Mouse (Mus musculus): ENCODE measurements around the gene Zc3h6.

The Zc3h6 gene

GRCm38 (mm10) chr2:129035381-129035780 lies 68.2 kb downstream of the Zc3h6 start:
- DNase-seq (ENCODE audit: low spot score in 2 of 2), result no peak

DNA sequence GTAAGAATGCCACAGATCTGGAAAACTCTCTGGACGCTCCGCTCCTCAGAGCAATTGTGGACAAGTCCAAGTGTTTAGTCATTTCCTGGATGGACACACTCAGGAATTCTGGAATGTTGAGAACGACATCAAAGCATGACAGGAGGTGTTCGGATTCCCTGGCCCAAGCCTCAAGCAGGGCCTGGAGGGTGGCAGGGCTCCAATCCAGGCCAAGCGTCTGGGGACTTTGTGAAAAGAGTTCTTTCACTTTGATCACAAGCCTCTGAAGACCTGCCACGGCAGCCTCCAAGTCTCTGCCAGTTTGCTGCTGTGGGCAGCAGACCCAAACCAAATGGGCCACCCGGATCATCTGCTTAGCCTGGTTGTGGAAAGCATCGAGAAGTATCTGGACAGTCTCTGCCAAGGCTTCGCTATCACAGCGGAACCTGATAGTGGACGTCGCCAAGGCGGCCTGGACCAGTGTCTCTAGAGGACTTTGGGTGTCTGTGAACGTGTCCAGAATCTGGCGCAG lies 71.3 kb downstream of the Zc3h6 start:
- no peak for DNase-seq (ENCODE audit: low spot score in 2 of 2)

DNA sequence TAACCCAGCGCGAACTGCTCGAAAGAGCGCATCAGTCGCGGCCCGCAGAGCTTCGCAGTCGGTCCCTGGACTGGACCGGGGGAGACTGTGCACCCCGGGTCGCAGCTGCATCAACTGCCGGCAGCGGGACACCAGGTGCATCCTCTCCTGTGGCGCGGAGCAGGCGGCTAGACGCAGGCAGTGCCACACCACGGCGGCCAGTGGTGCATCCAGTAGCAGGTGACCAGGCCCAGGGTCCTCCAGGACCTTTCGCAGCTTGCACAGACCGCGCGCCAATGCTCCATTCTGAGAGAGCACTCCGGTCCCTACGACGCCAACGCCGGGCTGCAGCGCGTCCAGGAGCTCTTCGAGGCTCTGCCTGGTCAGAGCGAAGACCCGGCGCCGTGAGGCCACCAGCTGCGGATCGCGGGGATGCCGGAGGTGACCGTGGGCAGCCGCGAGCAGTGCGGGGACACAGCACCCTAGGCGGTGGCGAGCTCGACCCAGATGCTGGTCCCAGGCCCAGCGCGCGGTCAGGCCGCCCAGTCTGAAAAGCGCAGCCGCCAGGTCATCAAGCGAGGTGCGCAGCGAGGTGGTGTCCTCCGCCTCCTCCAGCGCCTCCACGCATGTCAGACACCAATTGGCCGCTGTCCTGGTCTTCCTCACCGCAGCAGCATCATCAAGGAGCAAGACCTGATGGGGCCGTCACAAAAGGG lies 71.9 kb downstream of the Zc3h6 start:
- DNase-seq (ENCODE audit: low spot score in 2 of 2), result peak in 1 of 2 experiments; percentile 59

GRCm38 (mm10) chr2:129040567-129040966 lies 73.4 kb downstream of the Zc3h6 start:
- peak in 1 of 2 experiments; percentile 47 for DNase-seq (ENCODE audit: low spot score in 2 of 2)

DNA sequence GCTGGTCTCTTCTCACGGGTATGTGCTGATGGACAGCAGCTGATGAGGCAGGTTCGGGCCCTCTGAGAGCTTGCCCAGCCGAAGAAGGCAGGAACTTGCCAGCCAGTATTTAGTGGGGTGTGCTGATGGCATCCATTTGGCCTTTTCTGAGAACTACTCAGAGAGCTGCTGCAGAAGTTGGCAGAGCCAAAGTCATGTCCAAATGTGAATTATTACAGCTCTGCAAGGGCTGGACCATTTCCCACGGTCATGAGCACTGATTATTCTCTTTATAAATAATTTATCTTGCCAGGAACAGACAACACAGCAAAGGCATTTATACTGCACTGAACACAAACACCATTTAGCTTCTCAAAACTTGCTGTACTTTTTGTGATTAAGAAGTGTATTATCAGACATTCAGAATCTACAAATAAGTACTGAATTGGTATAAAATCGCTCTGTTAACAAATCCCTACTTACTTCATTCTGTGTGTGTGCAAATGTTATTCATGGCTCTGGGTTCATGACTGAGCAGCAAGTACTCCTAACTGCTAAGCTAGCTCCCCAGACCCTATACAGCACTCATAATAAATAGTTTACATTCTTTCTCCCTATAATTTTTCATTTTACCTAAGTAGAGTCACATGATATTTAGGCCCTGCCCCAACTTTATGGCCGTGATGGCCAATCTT lies 79.1 kb downstream of the Zc3h6 start:
- DNase-seq (ENCODE audit: low spot score in 2 of 2), result no peak

- DNase-seq (ENCODE audit: low spot score in 2 of 2), result no peak
Observed at GRCm38 (mm10) chr2:129046846-129047196, 79.6 kb downstream of the Zc3h6 start.

- DNase-seq (ENCODE audit: low spot score in 2 of 2), result no peak
Observed at GRCm38 (mm10) chr2:129047811-129048210, 80.6 kb downstream of the Zc3h6 start, which contains the start of gene Vinac1. Gene Vinac1 (minus strand): TSS chr2:129048172.

DNA sequence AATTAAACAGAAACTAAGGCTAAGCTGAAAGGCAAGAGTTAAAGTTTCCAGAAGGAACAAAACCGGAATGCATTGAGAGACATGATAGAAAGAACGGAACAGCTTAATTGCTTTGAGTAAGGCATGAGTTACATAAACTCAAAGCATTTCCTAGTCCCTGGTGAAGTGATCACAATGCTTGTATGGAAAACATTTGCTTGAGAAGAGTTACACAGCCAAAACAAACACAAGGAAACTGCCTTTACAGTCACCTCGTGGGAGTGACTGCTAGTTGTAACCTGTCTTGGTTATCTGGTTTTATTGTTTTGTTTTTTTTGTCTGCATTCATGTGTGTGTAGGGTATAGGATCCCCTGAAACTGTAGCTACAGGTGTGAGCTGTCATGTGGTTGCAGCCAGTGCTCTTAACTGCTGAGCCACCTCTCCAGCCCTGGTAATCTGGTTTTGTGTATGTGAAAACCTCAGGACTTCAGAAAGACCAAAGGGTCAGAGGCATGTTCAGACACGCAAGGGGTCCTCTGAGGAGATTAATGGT lies 85.3 kb downstream of the Zc3h6 start:
- no peak for DNase-seq (ENCODE audit: low spot score in 2 of 2)

- DNase-seq (ENCODE audit: low spot score in 2 of 2), result no peak
Observed at GRCm38 (mm10) chr2:129055741-129056140, 88.5 kb downstream of the Zc3h6 start.

DNA sequence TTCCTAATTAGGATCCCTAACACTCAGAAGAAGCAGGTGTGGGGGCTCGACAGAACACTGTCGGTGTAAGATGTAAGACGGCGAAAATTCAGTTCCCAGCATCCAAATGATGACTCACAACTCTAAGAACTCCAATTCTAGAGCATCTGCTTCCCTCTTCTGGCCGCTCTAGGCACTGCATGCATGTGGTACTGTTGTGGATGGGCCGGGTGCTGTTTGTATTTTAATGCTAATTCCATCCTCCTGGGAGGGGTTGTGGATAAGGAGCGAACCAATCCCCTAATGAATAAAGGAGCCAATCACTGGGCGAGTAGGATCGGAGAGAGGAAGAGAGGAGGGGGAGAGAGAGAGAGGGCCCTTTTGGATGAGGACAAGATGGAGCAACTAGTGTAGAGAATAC lies 89.4 kb downstream of the Zc3h6 start:
- DNase-seq (ENCODE audit: low spot score in 2 of 2), result no peak

- DNase-seq (ENCODE audit: low spot score in 2 of 2), result no peak
Observed at GRCm38 (mm10) chr2:129057256-129057655, 90.1 kb downstream of the Zc3h6 start.

DNA sequence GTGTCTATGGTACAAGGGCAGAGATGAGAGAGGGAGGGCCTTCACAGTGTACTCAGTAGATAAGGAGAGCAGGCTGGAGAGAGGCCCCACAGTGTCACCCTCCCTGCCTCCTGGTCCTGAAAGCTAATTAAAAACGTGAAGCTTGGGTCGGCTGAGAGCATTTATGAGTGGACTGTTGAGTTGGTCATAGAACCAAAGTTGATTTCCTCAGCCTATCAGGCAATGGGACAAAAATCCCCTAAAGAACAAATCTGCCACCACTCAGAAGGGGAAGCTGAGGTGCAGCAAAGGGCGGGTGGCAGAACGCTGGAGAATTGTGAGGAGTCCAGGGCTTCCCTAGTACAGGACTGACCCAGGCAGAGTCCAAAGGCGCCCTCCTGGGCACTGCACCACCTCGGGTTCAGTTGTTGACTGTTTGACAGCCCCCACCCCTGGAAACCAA lies 90.7 kb downstream of the Zc3h6 start:
- no peak for DNase-seq (ENCODE audit: low spot score in 2 of 2)

DNA sequence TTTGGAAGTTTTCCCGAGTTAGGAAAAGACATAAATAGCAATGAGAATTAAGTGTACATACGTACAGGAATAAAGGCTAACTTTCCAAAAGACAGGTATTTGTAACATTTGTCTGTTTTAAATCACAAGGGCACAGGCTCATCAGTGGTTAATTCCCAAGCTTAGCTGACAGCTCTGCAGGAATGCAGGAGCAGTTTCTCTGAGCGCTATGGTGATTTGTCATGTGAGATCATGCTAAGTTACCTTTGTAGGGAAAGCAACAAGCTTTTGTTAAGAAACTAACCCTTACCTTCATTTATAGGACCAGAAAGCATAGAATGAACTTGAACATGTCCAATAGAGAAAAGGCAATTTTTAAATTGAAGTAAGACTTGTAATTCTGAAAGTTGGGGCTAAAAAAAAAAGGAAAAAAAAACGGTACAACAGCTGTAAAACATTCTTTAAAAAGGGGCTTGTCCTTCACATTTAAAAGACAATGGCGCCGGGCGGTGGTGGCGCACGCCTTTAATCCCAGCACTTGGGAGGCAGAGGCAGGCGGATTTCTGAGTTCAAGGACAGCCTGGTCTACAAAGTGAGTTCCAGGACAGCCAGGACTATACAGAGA lies 94.4 kb downstream of the Zc3h6 start:
- no peak for DNase-seq (ENCODE audit: low spot score in 2 of 2)

- peak; percentile 72 to 73 for DNase-seq (ENCODE audit: low spot score in 2 of 2)
Observed at GRCm38 (mm10) chr2:129065437-129066282, 98.5 kb downstream of the Zc3h6 start, which contains the start of gene Ttl. Gene Ttl (plus strand): TSS chr2:129065942.

DNA sequence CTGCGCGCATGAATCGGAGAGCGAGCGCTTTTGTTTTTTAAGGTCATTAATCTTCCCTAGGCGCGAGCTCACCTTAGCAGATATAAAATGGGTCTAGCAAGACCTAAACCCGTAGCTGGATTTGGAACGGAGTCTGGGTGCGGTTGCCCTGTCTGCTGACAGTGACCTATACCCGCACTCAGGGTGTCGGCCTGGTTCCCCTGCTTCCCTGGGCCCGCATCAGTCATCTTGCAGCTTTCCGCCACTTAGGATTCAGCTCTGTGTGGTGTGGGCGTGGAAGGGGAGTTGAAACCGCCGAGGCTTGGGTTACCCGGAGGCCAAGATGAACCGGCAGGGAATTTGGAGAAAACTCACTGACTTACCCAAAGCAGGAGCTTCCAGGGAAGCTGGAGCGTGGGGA lies 99.1 kb downstream of the Zc3h6 start:
- peak in 1 of 2 experiments; percentile 43 for DNase-seq (ENCODE audit: low spot score in 2 of 2)

All from urinary bladder, postnatal 4 days (tissue).